Mouse (Mus musculus) liver, adult 2 months (tissue): ENCODE measurements around the gene Hoxd13. TPM values are rescaled to one million over a fixed set of nuclear protein-coding genes. Genes with fewer than 3 reads are reported as not detected.

Experiments
- DNase-seq: peaks from one replicate; pipeline ENCODE4 v3.0.0-alpha.2; 2011; ENCODE audit warnings: low read depth, low spot score; ENCODE audit errors: extremely low read depth
- H3K27ac ChIP-seq: fragments of 200-500 bp; replicated peaks from 2 replicates; pipeline ENCODE4 v1.5.1; 2012; ENCODE audit warnings: low read depth, mild to moderate bottlenecking, control low read depth, inconsistent platforms, low read length; ENCODE audit not compliant: insufficient read depth
- H3K27me3 ChIP-seq: fragments of 200-500 bp; 2 replicates; pipeline ENCODE4 v1.6.1; 2012; ENCODE audit warnings: mild to moderate bottlenecking, moderate library complexity, low read length, inconsistent platforms; ENCODE audit not compliant: control insufficient read depth, insufficient read depth
- H3K36me3 ChIP-seq: fragments of 200-500 bp; 2 replicates; pipeline ENCODE4 v1.6.1; 2012; ENCODE audit warnings: low read length, inconsistent platforms; ENCODE audit not compliant: control insufficient read depth, insufficient read depth
- H3K4me1 ChIP-seq: fragments of 200-500 bp; 2 replicates; pipeline ENCODE4 v1.6.1; 2011; ENCODE audit warnings: low read length; ENCODE audit not compliant: control insufficient read depth, insufficient read depth
- H3K4me3 ChIP-seq: fragments of 200-500 bp; 2 replicates; pipeline ENCODE4 v1.5.1; 2011; ENCODE audit warnings: low read depth, mild to moderate bottlenecking, control low read depth, low read length, moderate library complexity; ENCODE audit not compliant: insufficient read depth
- H3K79me2 ChIP-seq: fragments of 200-500 bp; 2 replicates; pipeline ENCODE4 v1.6.1; 2012; ENCODE audit warnings: inconsistent platforms, mild to moderate bottlenecking, low read length, moderate library complexity; ENCODE audit not compliant: control insufficient read depth, insufficient read depth
- H3K9ac ChIP-seq: fragments of 200-500 bp; 2 replicates; pipeline ENCODE4 v1.6.1; 2012; ENCODE audit warnings: low read depth, mild to moderate bottlenecking, control low read depth, inconsistent platforms, low read length
- CTCF ChIP-seq: fragments of 200-500 bp; IDR thresholded peaks from 2 replicates; pipeline ENCODE4 v1.5.1; 2011; ENCODE audit warnings: low read depth, low read length, control low read depth
- POLR2A ChIP-seq: fragments of 200-500 bp; IDR thresholded peaks from 2 replicates; pipeline ENCODE4 v1.6.1; 2011; ENCODE audit warnings: low read length, control low read depth; ENCODE audit not compliant: insufficient read depth; ENCODE audit errors: extremely low read depth
- WGBS: fragments of 180-500 bp; shearing (Covaris S2); methylation state at CpG from one replicate; pipeline ENCODE4 v1.1.7; 2018; 5-methylcytosine and 5-hydroxymethylcytosine counted together
- polyA plus RNA-seq: library from polyadenylated mRNA; depleted of rRNA; stranded (reverse); fragments of >200 nt; gene quantifications from 2 replicates; pipeline ENCODE4 v1.2.3, GENCODE M21; 2012
- total RNA-seq: library from RNA; depleted of rRNA; stranded (reverse); fragments of >200 nt; gene quantifications from 2 replicates; pipeline ENCODE4 v1.2.3, GENCODE M21; 2014

The Hoxd13 gene
- total and polyA plus RNA-seq, 2 experiments = not detected

- DNase-seq = no peak
- no peaks in the 10 kb centered on the region for H3K36me3 ChIP-seq
Measured at GRCm38 (mm10) chr2:74689574-74690337, 21.6 kb downstream of the Hoxd13 start.

GRCm38 (mm10) chr2:74690338-74690716 is 22.2 kb downstream of the Hoxd13 start:
- H3K9ac ChIP-seq = no peak overlapping the region
- H3K79me2 ChIP-seq = no peaks in the 10 kb centered on the region
- no peak overlapping the region for H3K4me3 ChIP-seq
- no peaks in the 10 kb centered on the region for H3K4me1 ChIP-seq
- H3K36me3 ChIP-seq = no peaks in the 10 kb centered on the region
- TF ChIP-seq POLR2A = no peak
- no peak for TF ChIP-seq CTCF
- no peak for DNase-seq
- H3K27me3 ChIP-seq = peaks cover 38% of the 10 kb centered on the region
- WGBS = 11% methylated on average over 8 of the region's 8 CpGs
- no peak overlapping the region for H3K27ac ChIP-seq

More at GRCm38 (mm10) chr2:74689574-74690337, 21.6 kb downstream of the Hoxd13 start:
- TF ChIP-seq CTCF (no peak), POLR2A (no peak)
- Histone ChIP-seq H3K4me1 (no peaks in the 10 kb centered on the region), H3K9ac (no peak overlapping the region), H3K27ac (no peak overlapping the region), H3K27me3 (peaks cover 42% of the 10 kb centered on the region), H3K4me3 (no peak overlapping the region), H3K79me2 (no peaks in the 10 kb centered on the region)
- 4% methylated on average over 24 of the region's 24 CpGs for WGBS

- no peaks in the 10 kb centered on the region for H3K4me1 ChIP-seq
- no peaks in the 10 kb centered on the region for H3K36me3 ChIP-seq
- H3K27ac ChIP-seq = no peak within 1 kb of the TSS
- H3K9ac ChIP-seq = no peak within 1 kb of the TSS
- peaks cover 40% of the 10 kb centered on the region for H3K27me3 ChIP-seq
- DNase-seq = no peak
- H3K79me2 ChIP-seq = no peaks in the 10 kb centered on the region
- 4% methylated on average over 56 of the region's 56 CpGs for WGBS
- TF ChIP-seq CTCF = 0 out of 2 replicates have a peak, but pooled peaks have one; percentile 14
- no peak for TF ChIP-seq POLR2A
- no peak within 1 kb of the TSS for H3K4me3 ChIP-seq
Measured at GRCm38 (mm10) chr2:74691022-74691951, 23.2 kb downstream of the Hoxd13 start, which contains the start of gene Hoxd10. Gene Hoxd10 (plus strand): TSS chr2:74691924.

GRCm38 (mm10) chr2:74691995-74692807 is 24.1 kb downstream of the Hoxd13 start:
- Histone ChIP-seq H3K4me3 (no peak overlapping the region), H3K9ac (no peak overlapping the region), H3K36me3 (no peaks in the 10 kb centered on the region), H3K27me3 (peaks cover 46% of the 10 kb centered on the region), H3K27ac (no peak overlapping the region), H3K79me2 (no peaks in the 10 kb centered on the region), H3K4me1 (no peaks in the 10 kb centered on the region)
- 7% methylated on average over 35 of the region's 35 CpGs for WGBS
- TF ChIP-seq CTCF (no peak), POLR2A (no peak)
- DNase-seq = no peak

- Histone ChIP-seq H3K4me1 (no peaks in the 10 kb centered on the region), H3K9ac (no peak overlapping the region), H3K4me3 (no peak overlapping the region), H3K27ac (no peak overlapping the region), H3K36me3 (no peaks in the 10 kb centered on the region), H3K27me3 (peaks cover 45% of the 10 kb centered on the region), H3K79me2 (no peaks in the 10 kb centered on the region)
- no peak for TF ChIP-seq CTCF
- TF ChIP-seq POLR2A = no peak
- DNase-seq = no peak
- WGBS = 3% methylated on average over 20 of the region's 20 CpGs
Measured at GRCm38 (mm10) chr2:74692808-74693431, 24.8 kb downstream of the Hoxd13 start.
